Comparison of ENCODE assay signal across 10 mouse cellular contexts in the genomic region with DNA sequence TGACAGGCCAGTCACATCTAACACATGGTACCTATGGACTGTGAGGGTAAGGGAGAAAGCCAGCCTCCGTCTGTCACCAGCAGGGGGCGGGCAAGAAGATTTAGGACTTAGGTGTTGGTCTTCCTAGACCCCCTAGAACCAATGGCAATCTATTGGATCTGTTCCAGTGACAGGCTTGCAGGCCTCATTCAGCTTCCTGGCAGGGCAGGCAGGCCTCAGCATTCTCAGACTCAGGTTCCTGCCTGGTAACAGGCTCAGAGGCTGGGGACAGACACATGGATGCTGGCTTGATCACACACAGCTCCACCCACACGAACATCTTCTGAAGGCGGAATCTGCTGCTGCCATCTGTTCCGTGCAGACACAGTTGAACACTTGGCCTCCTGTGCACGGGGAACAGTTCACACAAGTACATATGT. TPM values are rescaled to one million over a fixed set of nuclear protein-coding genes. Genes with fewer than 3 reads are reported as not detected.
DNase-seq lines count a peak whose midpoint lies in the region; ATAC-seq and TF ChIP-seq lines count a peak whose summit lies in the region.
"Had no signal": no experiment of that assay in that cellular context is flagged by ENCODE, and none has a peak within 500 bp of the region (broad histone marks: within the 10 kb centered on the region; RNA-seq: fewer than 3 reads in every experiment).

No protein-coding gene starts in this region.

- intact Hi-C loops in left cerebral cortex, postnatal 10 days (cut with DNase I), result loop anchor here (1.0 to 2.0 kb wide), 2 partner anchors 32 to 61 kb away; no protein-coding TSS in a partner anchor

- peak; percentile 51 for DNase-seq in adrenal gland, adult 2 months
- no peak for DNase-seq in adrenal gland, postnatal 4 days (ENCODE audit: low spot score in 2 of 2)
- DNase-seq in cerebellum, adult 8-10 months, result peak; percentile 70
- peak; percentile 70 for DNase-seq in forelimb bud, embryonic 11.5 days (ENCODE audit: low read depth, low spot score)
- peak; percentile 82 for DNase-seq in intestine, embryonic 14.5 days (ENCODE audit: low spot score)
- DNase-seq in left cerebral cortex, postnatal 10 days (ENCODE audit: extremely low spot score in 1 of 2, low spot score in 2 of 2), result peak; percentile 73 to 74
- DNase-seq in spleen, adult 2 months (ENCODE audit: low read depth in 1 of 2, low spot score in 2 of 2), result peak in 1 of 2 experiments; percentile 73

- peak; percentile 53; the same call in 1 of the 2 replicates for TF ChIP-seq CTCF in spleen, adult 2 months (IDR thresholded peaks at IDR 0.05; ENCODE audit: extremely low read depth, insufficient read depth, insufficient read length, insufficient replicate concordance)

- no peak for TF ChIP-seq POLR2A in spleen, adult 2 months (IDR thresholded peaks at IDR 0.05; ENCODE audit: low read depth, low read length)

- no peaks in the 10 kb centered on the region for H3K9me3 ChIP-seq in intestine, embryonic 14.5 days (ENCODE audit: control insufficient read depth, low read length)

- H3K4me3 ChIP-seq in intestine, embryonic 14.5 days (ENCODE audit: low read depth, low read length), result no peak overlapping the region
- no peak overlapping the region for H3K4me3 ChIP-seq in spleen, adult 2 months (ENCODE audit: extremely low read depth, insufficient read depth, insufficient read length)

- H3K4me1 ChIP-seq in intestine, embryonic 14.5 days (replicated peaks; ENCODE audit: control insufficient read depth, insufficient read depth, low read length), result peaks cover 46% of the 10 kb centered on the region
- peaks cover 42% of the 10 kb centered on the region; the same call in 1 of the 2 replicates for H3K4me1 ChIP-seq in spleen, adult 2 months (ENCODE audit: control insufficient read depth, insufficient read depth, insufficient read length)

- H3K36me3 ChIP-seq in intestine, embryonic 14.5 days (ENCODE audit: control insufficient read depth, insufficient read depth, low read length), result no peaks in the 10 kb centered on the region
- H3K36me3 ChIP-seq in spleen, adult 2 months (ENCODE audit: control insufficient read depth, insufficient read depth, low read length), result no peaks in the 10 kb centered on the region

- H3K27ac ChIP-seq in intestine, embryonic 14.5 days (ENCODE audit: low read depth), result no peak overlapping the region
- no peak overlapping the region; the same call in 1 of the 2 replicates for H3K27ac ChIP-seq in spleen, adult 2 months (ENCODE audit: insufficient read depth, low read length)
- H3K27ac ChIP-seq: macrophage had no signal

- WGBS in intestine, embryonic 14.5 days, result 39% methylated on average over 6 of the region's 6 CpGs
- WGBS in spleen, adult 2 months, result 19% methylated on average over 6 of the region's 6 CpGs

- no peak overlapping the region for H3K9ac ChIP-seq in intestine, embryonic 14.5 days (ENCODE audit: low read length)

- no peak for ATAC-seq in intestine, embryonic 14.5 days (replicated peaks; ENCODE audit: low FRiP score, low TSS enrichment, low read depth)
- ATAC-seq in megakaryocyte progenitor cell, adult 5-6 weeks (replicated peaks; ENCODE audit: poor library complexity), result peak; percentile 14
- ATAC-seq: Patski had no signal

- no peaks in the 10 kb centered on the region for H3K27me3 ChIP-seq in intestine, embryonic 14.5 days (replicated peaks; ENCODE audit: control insufficient read depth, insufficient read depth, low read length)
- H3K27me3 ChIP-seq in spleen, adult 2 months (ENCODE audit: control insufficient read depth, insufficient read depth, low read length), result no peaks in the 10 kb centered on the region
- H3K27me3 ChIP-seq: Patski had no signal

- H3K4me2 ChIP-seq in intestine, embryonic 14.5 days (ENCODE audit: low read length), result no peak overlapping the region

RNA-seq across cellular contexts. Expression of gene Ptma, which starts 25.4 kb away (rescaled TPM):
- total RNA-seq in adrenal gland, adult 2 months (2021), result 100 to 1,000 TPM; 538 to 582 TPM
- polyA plus RNA-seq in adrenal gland, adult 2 months (2012; rRNA removed), result 728 and 947 TPM in 2 replicates
- 1,000 to 10,000 TPM; 1,215 to 1,376 TPM for total RNA-seq in adrenal gland, postnatal 4 days (2021)
- 2,795 and 2,826 TPM in 2 replicates for polyA plus RNA-seq in intestine, embryonic 14.5 days (2014; fragmentation: Nextera tagmentation; extraction: Ambion mirVana)
- 100 to 1,000 TPM; 438 to 477 TPM for total RNA-seq in left cerebral cortex, postnatal 10 days (2021)
- 6,310 and 6,455 TPM in 2 replicates for total RNA-seq in megakaryocyte progenitor cell, adult 5-6 weeks (2015)
- 6,827 and 7,265 TPM in 2 replicates for total RNA-seq in megakaryocyte progenitor cell, adult 5-6 weeks (2017)
- polyA plus RNA-seq in spleen, adult 2 months (2012; rRNA removed), result 915 and 918 TPM in 2 replicates

Comparison
In these comparisons a context has a peak if more than half of its experiments do, and no peak if none do; other contexts are left out.
1. DNase-seq: peak in adrenal gland, adult 2 months (single experiment), cerebellum, adult 8-10 months (single experiment), forelimb bud, embryonic 11.5 days (single experiment), intestine, embryonic 14.5 days (single experiment) and left cerebral cortex, postnatal 10 days (2 of 2); none in adrenal gland, postnatal 4 days (0 of 2).
2. RNA of gene Ptma, which starts 25.4 kb away (total RNA-seq): 6,310 to 7,265 TPM in megakaryocyte progenitor cell, adult 5-6 weeks; 1,215 to 1,376 TPM in adrenal gland, postnatal 4 days, 538 to 582 TPM in adrenal gland, adult 2 months and 438 to 477 TPM in left cerebral cortex, postnatal 10 days; every median in the first group is over 4 times any median in the second.